ENCODE assay signal across 17 mouse cellular contexts in genomic region chr13:46104971-46105370, GRCm38 (mm10).
A peak's percentile ranks its signal among the peaks of the same experiment; 100 is the strongest.
DNase-seq lines count a peak whose midpoint lies in the region; ATAC-seq lines count a peak whose summit lies in the region.
"Had no signal": no experiment of that assay in that cellular context is flagged by ENCODE, and none has a peak within 500 bp of the region (broad histone marks: within the 10 kb centered on the region; RNA-seq: fewer than 3 reads in every experiment).

No protein-coding gene starts in this region.

- WGBS in kidney, embryonic 14.5 days: 25% methylated on average over 6 of the region's 6 CpGs
- 50% methylated on average over 6 of the region's 6 CpGs for WGBS in midbrain, embryonic 10.5 days
- WGBS in midbrain, embryonic 15.5 days: 27% methylated on average over 6 of the region's 6 CpGs

- H3K9ac ChIP-seq in kidney, embryonic 14.5 days (ENCODE audit: low read depth, low read length): no peak overlapping the region
- no peak overlapping the region for H3K9ac ChIP-seq in midbrain, embryonic 15.5 days
- H3K9ac ChIP-seq: embryonic facial prominence, embryonic 13.5 days; forebrain, embryonic 13.5 days; heart, embryonic 12.5 days; hindbrain, embryonic 13.5 days had no signal

- H3K27ac ChIP-seq in kidney, embryonic 14.5 days (ENCODE audit: low read depth, low read length): no peak overlapping the region
- no peak overlapping the region for H3K27ac ChIP-seq in midbrain, embryonic 10.5 days (replicated peaks)
- H3K27ac ChIP-seq in midbrain, embryonic 15.5 days: no peak overlapping the region
- H3K27ac ChIP-seq: embryonic facial prominence, embryonic 13.5 days; forebrain, embryonic 13.5 days; gastrocnemius, adult 2 months; hindbrain, embryonic 13.5 days had no signal

- no peaks in the 10 kb centered on the region for H3K36me3 ChIP-seq in kidney, embryonic 14.5 days (ENCODE audit: control insufficient read depth, insufficient read depth, low read length)
- H3K36me3 ChIP-seq in midbrain, embryonic 10.5 days: no peaks in the 10 kb centered on the region
- H3K36me3 ChIP-seq in midbrain, embryonic 15.5 days (replicated peaks): no peaks in the 10 kb centered on the region
- H3K36me3 ChIP-seq: embryonic facial prominence, embryonic 13.5 days; heart, embryonic 12.5 days; hindbrain, embryonic 13.5 days had no signal

- no peaks in the 10 kb centered on the region for H3K4me1 ChIP-seq in kidney, embryonic 14.5 days (ENCODE audit: control insufficient read depth, insufficient read depth, low read length)
- H3K4me1 ChIP-seq in midbrain, embryonic 10.5 days: peaks cover 17% of the 10 kb centered on the region
- H3K4me1 ChIP-seq in midbrain, embryonic 15.5 days: no peaks in the 10 kb centered on the region
- H3K4me1 ChIP-seq: embryonic facial prominence, embryonic 13.5 days; forebrain, embryonic 13.5 days; heart, embryonic 12.5 days had no signal

- H3K4me2 ChIP-seq in kidney, embryonic 14.5 days (replicated peaks; ENCODE audit: low read depth, low read length): no peak overlapping the region
- no peak overlapping the region for H3K4me2 ChIP-seq in midbrain, embryonic 15.5 days
- H3K4me2 ChIP-seq: embryonic facial prominence, embryonic 13.5 days; forebrain, embryonic 13.5 days; heart, embryonic 12.5 days; hindbrain, embryonic 13.5 days had no signal

- no peaks in the 10 kb centered on the region for H3K27me3 ChIP-seq in kidney, embryonic 14.5 days (ENCODE audit: control insufficient read depth, insufficient read depth, low read length)
- H3K27me3 ChIP-seq in midbrain, embryonic 10.5 days (ENCODE audit: low read depth, poor library complexity, severe bottlenecking): no peaks in the 10 kb centered on the region
- no peaks in the 10 kb centered on the region for H3K27me3 ChIP-seq in midbrain, embryonic 15.5 days (replicated peaks)
- H3K27me3 ChIP-seq: embryonic facial prominence, embryonic 13.5 days; forebrain, embryonic 13.5 days; heart, embryonic 12.5 days; hindbrain, embryonic 13.5 days had no signal

- DNase-seq in embryo, embryonic 11 days: peak; percentile 4
- DNase-seq in embryo, embryonic 10 days (ENCODE audit: low spot score): no peak
- no peak for DNase-seq in kidney, adult 18-20 months
- peak; percentile 15 for DNase-seq in midbrain, embryonic 10.5 days (ENCODE audit: low spot score)
- no peak for DNase-seq in yolk sac, embryonic 10.5 days (ENCODE audit: low spot score)
- DNase-seq: adrenal gland, postnatal 10 days; cerebellum, adult 18-20 months; cerebellum, adult 9-11 months; cerebellum, postnatal 36 days; gastrocnemius, adult 2 months; gastrocnemius, postnatal 25 days had no signal

- H3K4me3 ChIP-seq in kidney, embryonic 14.5 days (ENCODE audit: low read length): no peak overlapping the region
- no peak overlapping the region for H3K4me3 ChIP-seq in midbrain, embryonic 10.5 days
- no peak overlapping the region for H3K4me3 ChIP-seq in midbrain, embryonic 15.5 days
- H3K4me3 ChIP-seq: embryonic facial prominence, embryonic 13.5 days; forebrain, embryonic 13.5 days; gastrocnemius, adult 2 months; heart, embryonic 12.5 days; hindbrain, embryonic 13.5 days had no signal

- ATAC-seq in kidney, embryonic 14.5 days (ENCODE audit: low FRiP score, low TSS enrichment): peak; percentile 72
- no peak for ATAC-seq in midbrain, embryonic 15.5 days (replicated peaks)
- ATAC-seq: forebrain, embryonic 13.5 days had no signal

- H3K9me3 ChIP-seq in kidney, embryonic 14.5 days (ENCODE audit: control insufficient read depth, low read length): no peaks in the 10 kb centered on the region
- H3K9me3 ChIP-seq in midbrain, embryonic 10.5 days (replicated peaks): no peaks in the 10 kb centered on the region
- H3K9me3 ChIP-seq in midbrain, embryonic 15.5 days: no peaks in the 10 kb centered on the region
- H3K9me3 ChIP-seq: embryonic facial prominence, embryonic 13.5 days; forebrain, embryonic 13.5 days; heart, embryonic 12.5 days; hindbrain, embryonic 13.5 days had no signal

Comparison
In these comparisons a context has a peak if more than half of its experiments do, and no peak if none do; other contexts are left out.
1. DNase-seq: peak in embryo, embryonic 11 days (single experiment) and midbrain, embryonic 10.5 days (single experiment); none in embryo, embryonic 10 days (single experiment), kidney, adult 18-20 months (single experiment) and yolk sac, embryonic 10.5 days (single experiment).